Mouse (Mus musculus): Measurements from ENCODE around the gene Foxs1. TPM values are rescaled to one million over a fixed set of nuclear protein-coding genes. Genes with fewer than 3 reads are reported as not detected.

The Foxs1 gene
- polyA plus RNA-seq (2012; rRNA removed), result 2.8 and 4.6 TPM in 2 replicates

GRCm38 (mm10) chr2:152933048-152933447 lies at the start of gene Foxs1:
TSS of gene Foxs1 (minus strand) at chr2:152933208.

DNA sequence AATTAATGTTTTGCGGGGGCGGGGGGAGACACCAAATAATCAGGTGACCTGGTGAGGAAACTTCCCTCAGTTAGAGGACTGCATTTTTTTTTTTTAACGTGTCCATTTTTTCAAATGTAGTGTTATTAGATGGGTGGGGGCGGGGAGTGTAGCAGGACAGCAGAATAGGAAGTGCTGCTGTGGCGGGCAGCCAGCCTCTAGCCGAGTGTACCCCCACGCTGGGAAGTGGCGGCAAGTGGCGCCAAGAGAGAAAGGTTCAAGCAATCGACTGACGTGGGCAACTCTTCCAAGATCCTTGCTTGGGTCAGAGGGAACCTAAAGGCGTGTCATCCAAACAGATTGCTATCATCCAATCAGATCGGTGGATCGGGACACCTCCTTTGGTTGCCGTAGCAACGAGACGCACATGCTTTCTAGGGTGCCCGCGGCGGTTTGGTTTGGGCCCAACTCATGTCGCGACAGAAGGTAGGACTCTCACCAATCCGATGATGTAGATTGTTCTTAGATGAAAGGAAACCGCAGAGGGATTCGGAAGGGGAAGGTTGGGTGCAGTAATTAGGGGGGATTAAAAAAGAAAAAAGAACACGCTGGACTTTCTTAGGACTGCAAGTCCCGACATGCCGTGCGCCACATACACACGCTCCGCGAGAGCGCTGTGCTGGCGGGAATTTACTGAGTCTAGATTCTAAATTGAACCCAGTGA lies 29.2 kb upstream of the Foxs1 start, which contains the start of gene Ttll9:
Gene Ttll9, plus strand, starts transcription at position 395 of the 703 bp plus-strand sequence.

DNA sequence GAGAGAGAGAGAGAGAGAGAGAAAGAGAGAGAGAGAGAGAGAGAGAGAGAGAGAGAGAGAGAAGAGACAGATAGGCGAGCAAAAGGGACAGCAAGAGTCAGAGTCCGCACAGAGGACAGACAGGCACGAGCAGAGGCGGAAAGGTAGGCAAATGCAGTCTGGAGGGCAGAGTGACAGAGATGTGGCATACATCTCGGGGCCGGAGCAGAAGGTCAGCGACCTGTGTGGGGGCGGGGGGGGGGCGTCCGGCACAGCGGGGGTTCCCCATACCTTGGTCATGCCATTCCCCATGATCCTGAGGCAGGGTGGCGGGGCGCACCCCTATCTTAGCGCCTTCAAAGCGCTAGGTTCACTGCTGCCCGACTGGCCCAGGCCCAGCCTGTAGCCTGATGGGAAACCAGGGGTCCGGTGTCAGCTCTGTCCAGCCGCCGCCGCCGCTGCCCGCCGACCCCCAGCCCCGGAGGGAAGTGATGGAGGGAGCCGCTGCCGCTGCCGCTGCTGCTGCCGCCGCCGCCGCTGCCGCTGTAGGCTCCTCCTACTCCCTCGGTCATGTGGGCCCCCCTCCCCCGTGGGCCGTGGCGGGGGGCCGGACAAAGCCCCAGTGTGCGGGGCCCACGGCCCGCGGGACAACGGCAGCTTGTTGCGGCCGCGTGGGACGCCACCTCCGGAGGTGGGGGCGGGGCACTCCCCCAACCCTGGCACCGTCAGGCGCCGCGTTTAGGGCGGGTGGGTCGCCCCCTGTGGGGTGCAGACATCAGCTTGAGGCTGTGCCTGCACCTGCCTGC lies 18.2 kb upstream of the Foxs1 start, which contains the start of gene Dusp15:
Gene Dusp15, minus strand, starts transcription at position 634 of the 785 bp plus-strand sequence.

DNA sequence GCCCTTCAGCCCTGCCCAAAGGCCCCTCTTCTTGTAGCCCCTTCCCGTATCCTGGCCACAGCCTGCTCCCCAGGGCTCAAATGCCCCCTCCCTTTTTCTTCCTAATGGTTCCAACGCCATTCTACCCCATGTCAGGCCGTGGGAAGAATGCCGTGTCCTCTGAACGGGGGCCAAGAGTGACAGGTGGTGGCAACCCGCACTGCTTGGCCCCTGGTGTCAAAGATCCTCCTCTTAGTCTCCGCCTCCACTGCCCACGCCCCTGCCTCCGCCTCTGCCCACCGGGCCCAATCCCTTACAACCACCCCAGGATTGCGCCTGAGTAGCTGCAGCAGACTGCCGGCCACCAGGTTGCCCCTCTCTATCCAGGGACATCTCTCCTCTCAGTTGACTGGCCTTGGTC lies 22.0 kb downstream of the Foxs1 start, which contains the start of gene Mylk2:
Gene Mylk2, plus strand, starts transcription at position 322 of the 400 bp plus-strand sequence.

Other genes starting within 250 kb of the Foxs1 start
- gene Mcts2, start 246.2 kb downstream of the Foxs1 start, polyA plus RNA-seq (2012; rRNA removed), result 2.8 and 3.4 TPM in 2 replicates
- 963 and 1,196 TPM in 2 replicates for gene Id1, start 197.0 kb downstream of the Foxs1 start, polyA plus RNA-seq (2012; rRNA removed)
- 3.6 and 3.7 TPM in 2 replicates for gene Cox4i2, start 179.0 kb downstream of the Foxs1 start, polyA plus RNA-seq (2012; rRNA removed)
- 38.1 and 43.2 TPM in 2 replicates for gene Bcl2l1, start 101.5 kb downstream of the Foxs1 start, polyA plus RNA-seq (2012; rRNA removed)
- 1.2 and 1.6 TPM in 2 replicates for gene Tpx2, start 85.2 kb downstream of the Foxs1 start, polyA plus RNA-seq (2012; rRNA removed)
- gene Mylk2, start 21.9 kb downstream of the Foxs1 start, polyA plus RNA-seq (2012; rRNA removed), result 0.05 TPM in 1 of 2 replicates, not detected in the other
- 0.16 and 0.28 TPM in 2 replicates for gene Dusp15, start 18.5 kb upstream of the Foxs1 start, polyA plus RNA-seq (2012; rRNA removed)
- gene Ttll9, start 29.3 kb upstream of the Foxs1 start, polyA plus RNA-seq (2012; rRNA removed), result not detected in 2 replicates
- gene Pdrg1, start 82.2 kb upstream of the Foxs1 start, polyA plus RNA-seq (2012; rRNA removed), result 22.3 and 30.6 TPM in 2 replicates
- 0.40 and 0.46 TPM in 2 replicates for gene Xkr7, start 98.6 kb upstream of the Foxs1 start, polyA plus RNA-seq (2012; rRNA removed)
- gene Ccm2l, start 132.7 kb upstream of the Foxs1 start, polyA plus RNA-seq (2012; rRNA removed), result 9.0 and 12.1 TPM in 2 replicates
- gene Hck, start 175.3 kb upstream of the Foxs1 start, polyA plus RNA-seq (2012; rRNA removed), result 9.6 and 13.3 TPM in 2 replicates
- 83.1 and 89.5 TPM in 2 replicates for gene Tm9sf4, start 228.1 kb upstream of the Foxs1 start, polyA plus RNA-seq (2012; rRNA removed)